Mouse (Mus musculus): ENCODE data around the gene Tesc. TPM values are rescaled to one million over a fixed set of nuclear protein-coding genes. Genes with fewer than 3 reads are reported as not detected.

Tesc gene
- total RNA-seq, 2 experiments from 2014 or later = 112 to 175 TPM

- DNase-seq = no peak
Measured at GRCm38 (mm10) chr5:118106667-118107066, 79.1 kb downstream of the Tesc start.

GRCm38 (mm10) chr5:118108124-118108793, 80.7 kb downstream of the Tesc start:
- no peak for DNase-seq

GRCm38 (mm10) chr5:118108794-118109440, 81.4 kb downstream of the Tesc start:
- DNase-seq = no peak

Other genes with a start within 250 kb of the Tesc start
- under 1 TPM; 0.43 to 0.63 TPM for gene Nos1, start 246.7 kb upstream of the Tesc start, total RNA-seq (2021)
- 10 to 100 TPM; 55.9 to 77.6 TPM for gene Fbxo21, start 51.0 kb upstream of the Tesc start, total RNA-seq (2021)
- gene Fbxw8, start 127.7 kb downstream of the Tesc start, total RNA-seq (2021) = 10 to 100 TPM; 45.1 to 51.4 TPM
- under 1 TPM in 1 of 2 experiments, not detected in 1; 0.07 TPM for gene Hrk, start 136.9 kb downstream of the Tesc start, total RNA-seq (2021)
- gene Rnft2, start 217.4 kb downstream of the Tesc start, total RNA-seq (2021) = 1 to 10 TPM; 2.2 to 4.0 TPM
- gene 2410131K14Rik, start 217.5 kb downstream of the Tesc start, total RNA-seq (2021) = 1 to 10 TPM; 6.5 to 7.4 TPM